Mouse (Mus musculus) embryonic facial prominence, embryonic 12.5 days (tissue): ENCODE results near the gene Ccdc142. TPM values are rescaled to one million over a fixed set of nuclear protein-coding genes. Genes with fewer than 3 reads are reported as not detected.

Source experiments
- ATAC-seq: fragments of 200-750 bp; cut with Nextera tagmentation; 2 replicates; pipeline ENCODE4 v1.8.0; 2017; ENCODE audit not compliant: insufficient number of reproducible peaks, insufficient read depth, low FRiP score, low TSS enrichment
- H3K27ac ChIP-seq: fragments of 300-500 bp; sonication (generic); 2 replicates; pipeline ENCODE4 v1.5.1; 2016; ENCODE audit warnings: mild to moderate bottlenecking
- H3K27me3 ChIP-seq: fragments of 300-500 bp; sonication (generic); 2 replicates; pipeline ENCODE4 v1.6.1; 2016; ENCODE audit warnings: mild to moderate bottlenecking, moderate library complexity
- H3K36me3 ChIP-seq: fragments of 300-500 bp; sonication (generic); 2 replicates; pipeline ENCODE4 v1.6.1; 2016; ENCODE audit warnings: mild to moderate bottlenecking
- H3K4me1 ChIP-seq: fragments of 300-500 bp; sonication (generic); 2 replicates; pipeline ENCODE4 v1.6.1; 2016
- H3K4me2 ChIP-seq: fragments of 300-500 bp; sonication (generic); replicated peaks from 2 replicates; pipeline ENCODE4 v1.6.1; 2016; ENCODE audit warnings: mild to moderate bottlenecking, moderate library complexity
- H3K4me3 ChIP-seq: fragments of 300-500 bp; sonication (generic); 2 replicates; pipeline ENCODE4 v1.5.1; 2016; ENCODE audit warnings: mild to moderate bottlenecking
- H3K9ac ChIP-seq: fragments of 300-500 bp; sonication (generic); 2 replicates; pipeline ENCODE4 v1.6.1; 2016; ENCODE audit warnings: mild to moderate bottlenecking, moderate library complexity
- H3K9me3 ChIP-seq: fragments of 300-500 bp; sonication (generic); 2 replicates; pipeline ENCODE4 v1.6.1; 2016; ENCODE audit warnings: mild to moderate bottlenecking, moderate library complexity
- WGBS: fragments of 180-500 bp; shearing (Covaris S2); methylation state at CpG from one replicate; pipeline ENCODE4 v1.1.7; 2016; 5-methylcytosine and 5-hydroxymethylcytosine counted together
- polyA plus RNA-seq: library from polyadenylated mRNA; unstranded; fragments of >200 nt; fragmentation: Nextera tagmentation; extraction: Ambion mirVana; gene quantifications from 2 replicates; pipeline ENCODE4 v1.2.1, GENCODE M21; 2016

Gene Ccdc142
- polyA plus RNA-seq, 1 experiment from 2014 or later, result 2.9 TPM

DNA sequence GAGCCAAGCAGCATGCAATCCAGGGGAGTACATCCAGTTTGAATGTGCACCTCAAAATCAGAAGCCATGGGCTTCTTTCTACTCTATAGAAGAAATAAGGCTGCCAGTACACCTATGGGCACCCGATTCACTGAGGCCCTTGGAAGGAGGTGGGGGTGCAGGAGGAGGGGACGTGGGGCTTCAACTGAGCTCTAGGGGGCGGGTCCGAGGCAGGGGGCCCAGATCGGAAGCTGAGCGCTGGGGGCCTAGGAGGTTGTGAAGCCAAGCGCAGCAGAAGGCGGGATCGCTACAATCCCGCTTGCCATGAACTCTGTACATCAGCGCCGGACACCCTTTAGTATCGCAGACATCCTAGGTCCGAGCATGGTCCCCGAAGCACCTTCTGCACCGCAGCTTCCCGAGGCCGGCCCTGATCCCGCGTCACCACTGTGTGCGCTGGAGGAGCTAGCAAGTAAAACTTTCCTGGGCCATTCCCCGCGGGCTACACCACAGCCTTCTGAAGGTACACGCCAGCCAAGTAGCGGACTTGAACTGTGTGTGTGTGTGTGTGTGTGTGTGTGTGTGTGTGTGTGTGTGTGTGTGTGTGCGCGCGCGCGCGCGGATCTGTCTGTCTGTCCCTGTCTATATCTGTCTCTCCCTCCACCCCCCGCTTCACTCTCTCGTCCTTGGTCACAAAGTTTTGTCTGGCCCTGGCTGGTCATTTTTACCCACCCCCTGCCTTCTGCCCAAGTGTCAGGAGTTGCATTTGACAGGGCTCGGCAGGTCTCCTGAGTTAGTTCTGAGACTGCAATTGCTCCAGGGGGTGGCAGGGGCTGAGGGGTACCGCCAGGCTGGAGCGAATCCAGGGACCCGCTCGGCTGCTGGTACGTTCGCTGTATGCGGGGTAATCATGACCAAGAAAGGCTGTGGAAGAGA lies 15.0 kb upstream of the Ccdc142 start, which contains the start of gene Lbx2:
Lbx2 (plus strand) TSS at position 247 of the 915 bp plus-strand sequence.
- Histone ChIP-seq H3K27me3 (peaks cover 90% of the 10 kb centered on the region), H3K9ac (no peak within 1 kb of the TSS), H3K4me2 (peak within 1 kb of the TSS; percentile 40), H3K27ac (no peak within 1 kb of the TSS), H3K9me3 (no peaks in the 10 kb centered on the region), H3K4me1 (peaks cover 33% of the 10 kb centered on the region), H3K36me3 (peaks cover 7% of the 10 kb centered on the region), H3K4me3 (peak within 1 kb of the TSS; percentile 25)
- WGBS, result 5% methylated on average over 42 of the region's 42 CpGs
- ATAC-seq, result no peak

DNA sequence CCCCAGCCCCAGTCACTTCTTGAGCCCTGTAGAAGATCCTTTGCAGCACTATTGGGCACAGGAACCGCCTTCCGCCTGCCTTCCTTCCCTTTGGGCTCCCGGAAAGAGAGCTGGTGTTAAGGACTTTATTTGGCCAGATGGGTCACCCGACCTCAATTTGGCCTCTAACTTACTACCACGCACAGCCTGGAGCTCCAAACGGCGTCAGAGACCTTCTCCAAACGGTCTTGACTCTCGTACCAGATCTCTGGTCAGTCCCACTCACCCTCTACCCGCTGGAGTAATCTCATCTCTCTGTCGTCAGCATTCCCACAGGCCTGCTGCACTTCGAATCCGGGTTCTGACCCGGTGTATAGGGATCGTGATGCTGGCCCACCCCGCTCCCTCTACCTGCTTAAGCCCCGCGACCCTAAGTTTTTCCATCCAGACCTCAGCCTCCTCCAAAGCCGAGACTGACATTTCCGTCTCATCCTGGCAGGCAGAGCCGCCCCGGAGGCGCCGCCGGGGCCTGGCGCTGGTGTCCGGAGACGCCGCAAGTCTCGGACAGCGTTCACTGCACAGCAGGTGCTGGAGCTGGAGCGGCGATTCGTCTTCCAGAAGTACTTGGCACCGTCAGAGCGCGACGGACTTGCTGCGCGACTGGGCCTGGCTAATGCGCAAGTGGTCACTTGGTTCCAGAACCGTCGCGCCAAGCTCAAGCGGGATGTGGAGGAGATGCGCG lies 14.0 kb upstream of the Ccdc142 start:
- H3K27me3 ChIP-seq, result peaks cover 86% of the 10 kb centered on the region
- no peak overlapping the region for H3K27ac ChIP-seq
- peak overlapping the region; percentile 25 for H3K4me3 ChIP-seq
- WGBS, result 1% methylated on average over 47 of the region's 47 CpGs
- peak overlapping the region; percentile 40 for H3K4me2 ChIP-seq
- H3K36me3 ChIP-seq, result no peaks in the 10 kb centered on the region
- no peak for ATAC-seq
- no peaks in the 10 kb centered on the region for H3K9me3 ChIP-seq
- no peak overlapping the region for H3K9ac ChIP-seq
- H3K4me1 ChIP-seq, result peaks cover 33% of the 10 kb centered on the region

DNA sequence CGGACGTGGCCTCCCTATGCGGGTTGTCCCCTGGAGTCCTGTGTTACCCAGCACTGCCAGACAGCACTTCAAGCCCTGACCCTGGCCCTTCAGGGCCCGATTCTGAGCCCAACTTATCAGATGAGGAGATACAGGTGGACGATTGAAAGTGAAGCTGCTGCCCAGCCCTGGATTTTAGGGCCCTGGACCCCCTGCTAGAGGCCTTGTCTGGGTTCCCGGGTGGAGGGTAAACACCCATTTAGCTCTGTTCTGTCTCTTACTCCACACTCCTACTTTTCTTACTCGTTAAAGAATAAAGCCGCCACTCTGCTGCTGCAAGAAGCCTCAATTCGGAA lies 13.5 kb upstream of the Ccdc142 start:
- WGBS, result 5% methylated on average over 9 of the region's 9 CpGs
- Histone ChIP-seq H3K27ac (no peak overlapping the region), H3K36me3 (no peaks in the 10 kb centered on the region), H3K4me2 (peak overlapping the region; percentile 40), H3K9ac (no peak overlapping the region), H3K27me3 (peaks cover 81% of the 10 kb centered on the region), H3K9me3 (no peaks in the 10 kb centered on the region), H3K4me3 (peak overlapping the region; percentile 25), H3K4me1 (peaks cover 33% of the 10 kb centered on the region)
- no peak for ATAC-seq

DNA sequence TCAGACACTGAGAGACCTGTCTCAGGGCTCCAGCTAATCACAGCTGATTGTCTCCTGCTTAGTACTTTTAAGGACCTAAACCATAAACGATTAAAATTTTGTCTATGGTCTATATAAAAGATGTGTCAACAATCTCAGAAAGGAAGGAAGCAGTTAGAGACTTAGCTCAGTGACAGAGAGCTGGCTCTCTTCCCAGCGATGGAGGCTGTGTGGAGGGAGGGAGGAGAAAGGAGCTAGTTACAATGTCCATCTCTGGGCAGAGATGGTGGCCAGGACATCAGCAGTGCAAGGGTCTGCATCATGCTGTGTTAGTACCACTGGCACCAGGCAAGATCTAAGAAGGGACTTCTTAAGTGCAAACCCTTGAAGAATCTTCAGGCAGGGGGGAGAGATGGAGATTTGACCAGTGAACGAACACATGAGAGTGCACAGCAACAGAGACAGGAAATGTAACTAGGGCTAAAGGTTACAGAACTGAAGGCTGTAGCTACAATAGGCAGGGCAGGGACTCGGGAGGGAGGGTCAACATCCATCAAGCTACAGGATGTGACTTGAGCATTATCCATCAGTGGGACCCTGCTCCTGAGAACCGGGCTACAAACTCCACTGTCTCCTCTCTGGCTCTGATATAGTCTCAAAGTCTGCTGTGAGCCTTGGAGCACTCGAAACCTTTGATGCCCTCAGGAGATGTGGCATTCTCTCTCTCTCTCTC lies 8.8 kb upstream of the Ccdc142 start:
- Histone ChIP-seq H3K27me3 (peaks cover 41% of the 10 kb centered on the region), H3K36me3 (no peaks in the 10 kb centered on the region), H3K27ac (no peak overlapping the region), H3K9ac (no peak overlapping the region), H3K9me3 (no peaks in the 10 kb centered on the region), H3K4me2 (no peak overlapping the region), H3K4me3 (no peak overlapping the region), H3K4me1 (peaks cover 5% of the 10 kb centered on the region; the same call in 1 of the 2 replicates)
- WGBS, result 37% methylated on average over 6 of the region's 6 CpGs
- no peak for ATAC-seq

DNA sequence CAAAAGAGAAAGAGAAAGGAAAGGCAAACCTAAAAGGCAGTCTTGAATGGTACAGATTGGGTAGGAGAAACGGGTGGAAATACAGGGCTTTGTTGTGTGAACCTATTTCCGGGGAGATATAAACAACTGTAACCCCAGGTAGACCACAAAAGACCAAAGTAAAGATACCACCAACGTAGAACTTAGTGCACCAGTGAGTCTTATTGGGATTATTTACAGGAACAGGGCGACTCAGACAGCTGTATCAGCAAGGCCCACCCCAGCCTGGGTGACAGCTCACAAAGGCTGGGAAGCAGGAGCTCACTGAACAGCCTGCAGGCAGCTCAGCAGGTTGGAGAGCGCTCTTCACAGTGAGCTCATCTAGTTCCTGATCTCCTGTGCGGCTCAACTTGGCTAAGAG lies 5.4 kb upstream of the Ccdc142 start:
- Histone ChIP-seq H3K9me3 (no peaks in the 10 kb centered on the region), H3K36me3 (no peaks in the 10 kb centered on the region), H3K4me1 (no peaks in the 10 kb centered on the region), H3K9ac (no peak overlapping the region), H3K27me3 (peaks cover 11% of the 10 kb centered on the region), H3K4me3 (no peak overlapping the region), H3K4me2 (no peak overlapping the region), H3K27ac (no peak overlapping the region)
- no peak for ATAC-seq
- WGBS, result 51% methylated on average over 6 of the region's 6 CpGs

DNA sequence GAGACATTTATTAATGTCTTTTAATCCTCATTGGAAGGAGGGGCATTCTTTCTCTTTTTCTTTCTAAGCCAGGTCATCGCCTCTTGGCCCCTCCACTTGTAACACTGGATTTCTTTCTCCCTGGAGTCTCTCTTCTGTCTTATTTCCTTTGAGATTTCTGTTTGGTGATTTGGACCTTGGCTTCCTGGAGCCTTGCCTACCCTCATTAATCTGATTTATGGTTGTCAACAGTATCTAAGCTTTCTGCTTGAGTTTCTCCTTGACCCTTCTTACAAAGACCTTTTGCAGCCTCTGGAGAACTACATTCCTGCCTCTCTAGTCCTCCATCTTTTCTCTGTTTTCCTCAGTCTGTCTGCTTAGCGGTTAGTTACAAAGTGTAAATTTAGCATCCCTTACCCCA lies 3.0 kb upstream of the Ccdc142 start:
- Histone ChIP-seq H3K4me3 (no peak overlapping the region), H3K9me3 (no peaks in the 10 kb centered on the region), H3K27me3 (peaks cover 13% of the 10 kb centered on the region; the same call in 1 of the 2 replicates), H3K27ac (no peak overlapping the region), H3K36me3 (no peaks in the 10 kb centered on the region), H3K4me1 (peaks cover 11% of the 10 kb centered on the region), H3K9ac (no peak overlapping the region), H3K4me2 (no peak overlapping the region)
- 82% methylated on average over 2 of the region's 2 CpGs for WGBS
- ATAC-seq, result no peak

DNA sequence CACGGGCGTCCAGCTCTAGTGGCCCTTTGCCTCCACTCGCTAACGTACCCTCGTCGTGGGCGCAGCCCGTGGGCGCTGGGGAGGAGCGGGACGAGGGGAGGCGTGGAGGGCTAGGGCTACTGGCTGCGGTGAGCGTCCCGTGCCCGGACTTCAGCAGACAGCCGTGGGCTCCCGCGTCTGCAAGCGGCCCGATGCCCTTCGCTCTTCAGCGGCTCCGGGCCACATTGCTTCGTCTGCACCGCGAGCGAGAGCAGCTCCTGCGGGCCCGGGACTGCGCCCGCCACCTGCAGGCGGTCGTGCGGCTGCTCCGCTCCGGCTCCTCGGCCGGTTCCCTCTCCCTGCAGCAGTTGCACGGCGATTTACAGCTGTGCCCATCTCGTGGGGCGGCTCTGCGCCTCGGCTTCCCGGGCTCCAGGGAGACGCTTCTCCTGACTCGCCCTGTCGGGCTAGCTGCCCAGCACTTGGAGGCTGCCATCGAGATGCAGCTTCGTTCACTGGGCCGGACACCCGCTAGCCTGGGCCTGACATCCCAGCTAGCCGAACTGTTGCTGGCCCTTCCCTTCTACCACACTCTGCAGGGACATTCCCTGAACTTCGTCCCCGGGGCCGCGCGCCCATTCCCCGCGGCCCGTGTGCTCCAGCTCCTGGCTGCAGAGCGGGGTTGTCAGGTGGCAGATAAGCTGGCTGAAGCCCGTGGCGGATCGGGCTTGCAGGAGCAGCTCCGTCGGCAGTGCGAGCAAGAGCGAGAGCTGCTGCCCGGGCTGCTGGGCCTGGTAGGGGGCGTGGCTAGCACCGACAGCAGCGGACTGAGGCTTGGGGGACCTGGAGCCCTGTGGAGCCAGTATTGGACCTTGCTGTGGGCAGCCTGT lies 521 bp downstream of the Ccdc142 start:
- Histone ChIP-seq H3K4me1 (peaks cover 12% of the 10 kb centered on the region), H3K9ac (peak overlapping the region; percentile 82), H3K4me3 (peak overlapping the region; percentile 50), H3K27me3 (peaks cover 7% of the 10 kb centered on the region; the same call in 1 of the 2 replicates), H3K4me2 (peak overlapping the region; percentile 97), H3K27ac (peak overlapping the region; percentile 56), H3K9me3 (no peaks in the 10 kb centered on the region), H3K36me3 (peaks cover 7% of the 10 kb centered on the region; the same call in 1 of the 2 replicates)
- 1% methylated on average over 72 of the region's 74 CpGs for WGBS
- peak; percentile 82 for ATAC-seq

DNA sequence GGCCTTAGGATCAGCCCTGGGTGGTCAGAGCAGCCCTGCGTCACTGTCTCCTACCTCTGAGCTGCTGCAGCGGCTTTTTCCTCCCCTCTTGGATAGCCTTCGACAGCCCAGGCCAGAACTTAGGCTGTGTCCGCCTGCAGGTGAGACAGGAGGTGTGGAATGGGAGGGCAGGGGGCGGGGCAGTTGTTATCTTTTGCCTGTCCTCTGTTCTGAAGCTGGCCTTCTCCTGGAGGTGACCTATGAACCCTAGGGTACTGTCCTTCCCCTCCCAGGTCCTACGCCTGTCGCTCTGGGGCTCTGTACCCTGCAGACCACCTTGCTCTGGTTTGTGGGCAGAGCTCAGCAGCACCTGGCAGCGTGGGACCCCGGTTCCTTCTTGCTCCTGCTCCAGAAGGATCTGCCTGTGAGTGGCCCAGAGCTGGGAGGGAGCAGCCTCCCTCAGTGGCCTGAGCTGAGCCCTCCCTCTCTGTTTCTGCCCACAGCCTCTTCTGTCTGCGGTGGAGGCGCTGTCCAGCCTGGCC lies 1.8 kb downstream of the Ccdc142 start:
- H3K9ac ChIP-seq, result peak overlapping the region; percentile 82; the same call in 1 of the 2 replicates
- peak overlapping the region; percentile 97 for H3K4me2 ChIP-seq
- H3K27me3 ChIP-seq, result peaks cover 7% of the 10 kb centered on the region; the same call in 1 of the 2 replicates
- no peak for ATAC-seq
- 46% methylated on average over 11 of the region's 11 CpGs for WGBS
- H3K4me1 ChIP-seq, result peaks cover 19% of the 10 kb centered on the region
- H3K9me3 ChIP-seq, result no peaks in the 10 kb centered on the region
- H3K27ac ChIP-seq, result no peak overlapping the region
- H3K4me3 ChIP-seq, result peak overlapping the region; percentile 50; the same call in 1 of the 2 replicates
- H3K36me3 ChIP-seq, result peaks cover 7% of the 10 kb centered on the region; the same call in 1 of the 2 replicates

DNA sequence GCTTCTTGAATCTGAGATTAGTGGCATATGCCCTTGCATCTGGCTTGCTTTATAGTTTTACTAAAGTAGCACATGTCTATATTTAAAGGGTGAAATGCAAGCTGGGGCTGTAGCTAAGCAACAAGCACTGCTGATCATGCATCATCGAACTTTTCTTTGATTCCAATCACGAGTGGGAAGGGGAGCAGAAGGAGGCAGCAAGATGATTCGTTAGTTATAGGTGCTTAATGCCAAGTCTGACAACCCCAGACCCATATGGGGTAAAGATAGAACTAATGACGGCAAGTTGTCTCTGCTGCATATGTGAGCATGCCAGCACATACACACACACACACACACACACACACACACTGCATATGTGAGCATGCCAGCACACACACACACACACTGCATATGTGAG lies 2.8 kb downstream of the Ccdc142 start:
- H3K4me1 ChIP-seq, result peaks cover 24% of the 10 kb centered on the region
- no peak overlapping the region for H3K4me3 ChIP-seq
- no peak overlapping the region for H3K4me2 ChIP-seq
- peaks cover 7% of the 10 kb centered on the region; the same call in 1 of the 2 replicates for H3K36me3 ChIP-seq
- WGBS, result 69% methylated on average over 4 of the region's 4 CpGs
- no peak for ATAC-seq
- H3K27me3 ChIP-seq, result peaks cover 7% of the 10 kb centered on the region; the same call in 1 of the 2 replicates
- H3K9ac ChIP-seq, result no peak overlapping the region
- H3K27ac ChIP-seq, result no peak overlapping the region
- no peaks in the 10 kb centered on the region for H3K9me3 ChIP-seq

DNA sequence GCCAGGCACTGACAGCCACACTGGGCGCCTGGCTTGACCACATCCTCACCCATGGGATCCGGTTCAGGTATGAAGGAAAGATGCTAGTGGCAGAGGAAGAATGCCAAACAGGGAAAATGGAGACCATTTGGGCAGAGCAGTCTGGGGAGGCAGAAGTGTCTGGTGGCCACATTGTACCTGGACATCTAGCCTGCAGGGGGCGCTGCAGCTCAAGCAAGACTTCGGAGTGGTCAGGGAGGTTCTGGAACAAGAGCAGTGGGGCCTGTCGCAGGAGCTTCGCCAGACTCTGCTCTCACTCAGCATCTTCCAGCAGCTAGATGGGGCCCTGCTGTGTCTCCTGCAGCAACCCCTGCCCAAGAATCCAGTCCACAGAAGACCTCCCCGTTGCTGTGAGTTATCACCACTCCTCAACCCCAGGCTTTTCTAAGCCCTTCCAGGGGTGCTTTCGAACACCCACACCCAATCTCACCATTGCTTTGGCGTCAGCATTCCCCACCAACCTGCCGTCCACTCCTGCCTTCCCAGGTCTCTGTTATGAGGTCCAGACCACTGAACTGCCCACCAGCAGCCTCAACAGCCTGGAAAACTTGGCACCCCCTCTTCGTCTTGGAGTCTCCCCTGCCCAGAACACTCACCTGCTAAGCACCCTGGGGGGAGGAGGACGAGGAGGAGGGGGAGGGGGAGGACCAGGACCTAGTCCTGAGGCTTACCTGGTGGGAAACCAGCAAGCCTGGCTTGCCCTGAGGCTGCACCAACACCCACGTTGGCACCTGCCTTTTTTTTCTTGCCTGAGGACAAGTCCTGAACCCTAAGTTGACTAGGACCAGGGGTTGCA lies 6.4 kb downstream of the Ccdc142 start:
- Histone ChIP-seq H3K4me2 (peak overlapping the region; percentile 76), H3K36me3 (peaks cover 7% of the 10 kb centered on the region; the same call in 1 of the 2 replicates), H3K9ac (peak overlapping the region; percentile 71; the same call in 1 of the 2 replicates), H3K27me3 (peaks cover 7% of the 10 kb centered on the region; the same call in 1 of the 2 replicates), H3K4me1 (peaks cover 26% of the 10 kb centered on the region), H3K4me3 (peak overlapping the region; percentile 63; the same call in 1 of the 2 replicates), H3K27ac (peak overlapping the region; percentile 67; the same call in 1 of the 2 replicates), H3K9me3 (no peaks in the 10 kb centered on the region)
- WGBS, result 33% methylated on average over 13 of the region's 13 CpGs
- ATAC-seq, result no peak
